Mouse (Mus musculus) intestine, postnatal 0 days (tissue): ENCODE data around the gene Ufc1. TPM values are rescaled to one million over a fixed set of nuclear protein-coding genes. Genes with fewer than 3 reads are reported as not detected.

Source experiments
- ATAC-seq: fragments of 200-750 bp; cut with Nextera tagmentation; 2 replicates; pipeline ENCODE4 v1.8.0; 2017; ENCODE audit warnings: mild to moderate bottlenecking, moderate TSS enrichment, moderate library complexity
- H3K27ac ChIP-seq: fragments of 300-500 bp; sonication (generic); 2 replicates; pipeline ENCODE4 v1.5.1; 2014; ENCODE audit warnings: mild to moderate bottlenecking, low read depth, low read length, moderate library complexity
- H3K27me3 ChIP-seq: fragments of 300-500 bp; sonication (generic); replicated peaks from 2 replicates; pipeline ENCODE4 v1.6.1; 2014; ENCODE audit warnings: low read length, mixed read lengths; ENCODE audit not compliant: control insufficient read depth, insufficient read depth
- H3K36me3 ChIP-seq: fragments of 300-500 bp; sonication (generic); 2 replicates; pipeline ENCODE4 v1.6.1; 2014; ENCODE audit warnings: mild to moderate bottlenecking, moderate library complexity; ENCODE audit not compliant: control insufficient read depth, insufficient read depth
- H3K4me1 ChIP-seq: fragments of 300-500 bp; sonication (generic); replicated peaks from 2 replicates; pipeline ENCODE4 v1.6.1; 2014; ENCODE audit warnings: antibody characterized with exemption, low read length, mixed read lengths; ENCODE audit not compliant: control insufficient read depth, insufficient read depth
- H3K4me2 ChIP-seq: fragments of 300-500 bp; sonication (generic); replicated peaks from 2 replicates; pipeline ENCODE4 v1.6.1; 2014; ENCODE audit warnings: low read depth, mild to moderate bottlenecking, moderate library complexity
- H3K4me3 ChIP-seq: fragments of 300-500 bp; sonication (generic); 2 replicates; pipeline ENCODE4 v1.5.1; 2014; ENCODE audit warnings: low read depth, low read length
- H3K9ac ChIP-seq: fragments of 300-500 bp; sonication (generic); 2 replicates; pipeline ENCODE4 v1.6.1; 2014; ENCODE audit warnings: mild to moderate bottlenecking, low read depth, low read length
- H3K9me3 ChIP-seq: fragments of 300-500 bp; sonication (generic); 2 replicates; pipeline ENCODE4 v1.6.1; 2016; ENCODE audit warnings: mixed run types; ENCODE audit not compliant: control insufficient read depth
- CTCF ChIP-seq: sonication (generic); IDR thresholded peaks from 2 replicates; pipeline ENCODE4 v1.5.1; 2016; ENCODE audit warnings: low read depth, mild to moderate bottlenecking, control low read depth, antibody characterized with exemption, moderate library complexity
- WGBS: fragments of 180-500 bp; shearing (Covaris S2); extraction: QIAGEN DNeasy Blood & Tissue Kit; methylation state at CpG from one replicate; pipeline ENCODE4 v1.1.7; 2014; 5-methylcytosine and 5-hydroxymethylcytosine counted together
- polyA plus RNA-seq: library from polyadenylated mRNA; unstranded; fragments of >200 nt; fragmentation: Nextera tagmentation; extraction: Ambion mirVana; gene quantifications from 2 replicates; pipeline ENCODE4 v1.2.1, GENCODE M21; 2015

Ufc1 gene
- polyA plus RNA-seq, 1 experiment from 2014 or later: 117 TPM

GRCm38 (mm10) chr1:171293906-171294297 is 922 bp downstream of the Ufc1 start:
- H3K4me1 ChIP-seq: no peaks in the 10 kb centered on the region; the same call in 1 of the 2 replicates
- no peaks in the 10 kb centered on the region for H3K9me3 ChIP-seq
- 35% methylated on average over 5 of the region's 5 CpGs for WGBS
- H3K4me2 ChIP-seq: peak overlapping the region; percentile 53
- H3K9ac ChIP-seq: peak overlapping the region; percentile 88
- TF ChIP-seq CTCF: no peak
- H3K27me3 ChIP-seq: peaks cover 7% of the 10 kb centered on the region; the same call in 1 of the 2 replicates
- peak overlapping the region; percentile 97 for H3K27ac ChIP-seq
- peaks cover 12% of the 10 kb centered on the region for H3K36me3 ChIP-seq
- peak overlapping the region; percentile 85 for H3K4me3 ChIP-seq
- ATAC-seq: 0 out of 2 replicates have a peak, but pooled peaks have one; percentile 32

DNA sequence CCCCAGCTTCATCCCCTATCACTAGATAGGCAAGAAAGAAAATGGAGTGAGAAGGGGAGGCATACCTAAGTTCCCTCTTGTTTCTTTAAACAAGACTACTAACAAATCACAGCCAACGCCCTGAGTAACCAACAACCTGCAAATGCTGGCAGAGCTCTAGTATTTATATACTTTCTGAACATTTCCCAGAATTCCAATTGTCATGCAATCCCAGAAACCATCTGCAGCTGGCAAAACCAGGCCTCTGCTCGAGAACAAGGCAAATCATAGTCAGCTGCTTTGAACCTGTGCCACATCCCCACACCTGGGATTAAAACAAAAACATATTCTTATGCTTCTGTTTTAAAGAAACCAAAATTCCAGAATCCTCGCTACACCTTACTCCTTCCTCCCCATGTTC is 1.5 kb downstream of the Ufc1 start:
- no peak overlapping the region for H3K9ac ChIP-seq

DNA sequence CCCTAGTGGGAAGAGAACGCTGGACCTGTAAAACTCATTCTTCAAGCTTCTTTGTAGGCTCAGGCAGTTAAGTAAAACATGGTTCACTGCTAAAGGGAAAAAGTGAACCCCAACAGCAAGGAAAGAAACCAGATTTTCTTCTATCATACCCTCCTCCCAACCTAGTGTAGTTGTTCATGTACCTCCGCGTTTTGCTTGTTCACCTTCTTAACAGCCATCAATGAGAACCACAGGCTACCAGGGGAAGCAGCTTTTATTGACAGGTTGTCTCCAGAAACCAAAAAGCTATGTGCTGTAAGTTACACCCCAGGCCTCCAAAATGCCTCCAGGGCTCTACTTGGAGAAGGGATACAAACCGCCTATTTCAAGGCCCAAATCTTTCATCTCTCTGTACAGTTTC is 6.5 kb downstream of the Ufc1 start:
- Histone ChIP-seq H3K36me3 (peaks cover 40% of the 10 kb centered on the region), H3K9ac (no peak overlapping the region)

More for the DNA sequence above, 1.5 kb downstream of the Ufc1 start:
- peaks cover 7% of the 10 kb centered on the region; the same call in 1 of the 2 replicates for H3K27me3 ChIP-seq
- no peaks in the 10 kb centered on the region for H3K9me3 ChIP-seq
- H3K36me3 ChIP-seq: peaks cover 15% of the 10 kb centered on the region
- no peak for TF ChIP-seq CTCF
- WGBS: 75% methylated on average over 3 of the region's 3 CpGs
- peak overlapping the region; percentile 53 for H3K4me2 ChIP-seq
- ATAC-seq: no peak
- H3K27ac ChIP-seq: no peak overlapping the region
- no peaks in the 10 kb centered on the region; the same call in 1 of the 2 replicates for H3K4me1 ChIP-seq
- peak overlapping the region; percentile 85; the same call in 1 of the 2 replicates for H3K4me3 ChIP-seq

DNA sequence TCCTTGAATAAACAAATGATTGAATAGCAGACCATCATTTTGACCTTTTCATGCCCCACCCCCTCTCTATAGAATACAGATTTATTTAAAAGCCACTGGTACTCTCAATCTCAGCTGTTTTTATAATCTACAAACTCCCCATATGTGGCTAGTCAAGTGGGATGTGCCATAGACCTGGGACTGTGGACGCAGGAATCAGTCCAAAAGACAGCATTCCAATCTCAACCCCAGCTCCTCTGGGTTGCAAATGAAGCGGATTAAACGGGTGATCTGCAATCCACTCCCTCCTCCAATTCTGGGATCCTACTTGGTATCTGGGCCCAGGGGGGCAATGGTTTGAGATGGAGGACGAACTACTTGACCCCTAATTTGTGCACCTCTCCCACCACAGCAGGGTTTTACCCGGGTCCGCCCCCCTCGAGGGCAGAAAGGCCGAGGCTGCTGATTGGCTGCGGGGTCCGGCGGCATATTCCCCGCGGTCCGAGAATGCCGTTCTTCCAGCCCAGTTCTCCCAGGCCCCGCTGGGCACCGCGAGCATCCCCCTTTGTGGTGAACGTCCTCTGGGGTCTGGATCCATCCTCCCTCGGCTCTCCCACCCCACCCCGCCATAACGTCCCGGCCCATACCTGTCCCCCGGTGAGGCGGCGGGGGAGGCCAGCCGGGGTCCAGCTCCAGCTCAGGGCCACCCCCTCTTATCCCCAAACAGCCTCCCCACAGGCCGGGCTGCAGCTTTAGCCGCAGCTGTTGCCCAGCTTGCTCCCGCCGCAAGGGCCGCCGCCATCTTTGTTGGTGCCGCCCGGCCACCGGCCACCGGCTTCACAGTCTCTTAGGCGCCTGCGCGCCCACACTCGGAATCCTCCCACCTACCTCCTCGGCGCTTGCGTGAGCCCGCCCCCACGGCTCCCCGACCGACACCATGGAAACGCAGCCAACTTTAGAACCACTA is 7.4 kb downstream of the Ufc1 start, which contains the start of gene Usp21:
Gene Usp21, minus strand, starts transcription at position 856 of the 946 bp plus-strand sequence.
- H3K4me1 ChIP-seq: no peaks in the 10 kb centered on the region; the same call in 1 of the 2 replicates
- H3K9ac ChIP-seq: peak within 1 kb of the TSS; percentile 91
- H3K9me3 ChIP-seq: no peaks in the 10 kb centered on the region
- H3K36me3 ChIP-seq: peaks cover 45% of the 10 kb centered on the region
- H3K27ac ChIP-seq: peak within 1 kb of the TSS; percentile 54
- ATAC-seq: peak; percentile 88
- H3K4me2 ChIP-seq: peak within 1 kb of the TSS; percentile 86
- 0 out of 2 replicates have a peak, but pooled peaks have one; percentile 3 for TF ChIP-seq CTCF
- peak within 1 kb of the TSS; percentile 76 for H3K4me3 ChIP-seq
- no peaks in the 10 kb centered on the region for H3K27me3 ChIP-seq
- under 1% methylated on average over 49 of the region's 49 CpGs for WGBS

More for the DNA sequence above, 6.5 kb downstream of the Ufc1 start:
- WGBS: 63% methylated on average over 4 of the region's 4 CpGs
- Histone ChIP-seq H3K9me3 (no peaks in the 10 kb centered on the region), H3K4me3 (no peak overlapping the region), H3K27ac (no peak overlapping the region), H3K27me3 (no peaks in the 10 kb centered on the region), H3K4me2 (peak overlapping the region; percentile 86; the same call in 1 of the 2 replicates), H3K4me1 (no peaks in the 10 kb centered on the region; the same call in 1 of the 2 replicates)
- no peak for ATAC-seq
- TF ChIP-seq CTCF: no peak

DNA sequence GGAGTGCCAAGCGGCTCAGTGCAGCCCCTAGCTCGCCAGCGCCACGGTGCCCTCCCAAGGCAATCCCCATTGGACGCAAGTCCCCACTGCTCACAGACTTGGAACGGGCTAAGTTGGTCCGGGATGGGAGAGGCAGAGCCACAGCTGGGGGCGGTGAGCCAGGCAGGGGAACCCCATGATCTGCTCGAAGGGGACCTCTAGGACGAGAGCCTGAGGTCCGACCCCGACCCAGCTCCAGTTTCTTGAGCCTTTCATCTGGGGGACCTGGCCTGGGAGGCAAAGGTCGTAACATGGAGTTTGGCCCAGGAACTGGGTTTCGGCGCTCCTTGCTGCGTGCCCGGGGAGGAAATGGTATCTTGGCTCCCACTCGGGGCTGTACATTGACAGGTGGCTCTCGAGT is 8.3 kb downstream of the Ufc1 start:
- 93% methylated on average over 19 of the region's 19 CpGs for WGBS
- no peaks in the 10 kb centered on the region for H3K9me3 ChIP-seq
- no peak overlapping the region for H3K9ac ChIP-seq
- H3K4me2 ChIP-seq: peak overlapping the region; percentile 86; the same call in 1 of the 2 replicates
- no peak overlapping the region for H3K4me3 ChIP-seq
- no peak overlapping the region for H3K27ac ChIP-seq
- peaks cover 49% of the 10 kb centered on the region for H3K36me3 ChIP-seq
- TF ChIP-seq CTCF: no peak
- ATAC-seq: no peak
- H3K27me3 ChIP-seq: no peaks in the 10 kb centered on the region
- H3K4me1 ChIP-seq: no peaks in the 10 kb centered on the region; the same call in 1 of the 2 replicates
